Mouse (Mus musculus): ENCODE measurements around the gene Wnk1.

DNA sequence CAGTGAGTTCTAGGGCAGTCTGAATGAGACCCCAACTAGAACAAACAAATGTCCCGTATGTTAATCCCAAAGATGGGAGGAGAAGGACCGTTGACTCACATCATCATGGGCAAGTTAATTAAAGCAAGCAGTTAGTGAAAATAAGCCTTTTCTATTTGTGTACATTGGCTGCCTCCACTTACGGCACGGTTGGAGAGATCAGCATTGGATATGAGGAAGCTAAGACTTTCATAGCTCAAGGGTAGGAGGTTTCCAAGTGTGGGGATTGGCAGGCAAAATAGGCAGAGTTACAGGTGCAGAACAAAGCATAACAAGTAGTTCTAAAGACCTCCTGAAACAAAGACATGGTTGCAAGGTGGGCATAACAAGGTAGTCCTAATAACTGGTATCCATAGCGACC, 133.0 kb downstream of the Wnk1 start:
- TF ChIP-seq MXI1 (IDR thresholded peaks at IDR 0.05; ENCODE audit: low read depth, low read length) (no peak), MAX (IDR thresholded peaks at IDR 0.05; ENCODE audit: low read length) (no peak), UBTF (IDR thresholded peaks at IDR 0.05; ENCODE audit: borderline replicate concordance, insufficient read depth, low read depth, low read length) (no peak), POLR2AphosphoS5 (IDR thresholded peaks at IDR 0.05; ENCODE audit: borderline replicate concordance, low read depth, low read length) (no peak), GATA1 (IDR thresholded peaks at IDR 0.05; ENCODE audit: low read depth, low read length) (no peak)
